Mouse (Mus musculus) c-Kit-negative CD71-positive TER-119-positive erythroid progenitor cells, embryonic 14.5 days (primary cell): ENCODE results near the gene Brinp3.

Source experiments
- DNase-seq: peaks from one replicate; pipeline ENCODE4 v3.0.0-alpha.2; 2013; ENCODE audit warnings: low read depth, low spot score

The Brinp3 gene

DNA sequence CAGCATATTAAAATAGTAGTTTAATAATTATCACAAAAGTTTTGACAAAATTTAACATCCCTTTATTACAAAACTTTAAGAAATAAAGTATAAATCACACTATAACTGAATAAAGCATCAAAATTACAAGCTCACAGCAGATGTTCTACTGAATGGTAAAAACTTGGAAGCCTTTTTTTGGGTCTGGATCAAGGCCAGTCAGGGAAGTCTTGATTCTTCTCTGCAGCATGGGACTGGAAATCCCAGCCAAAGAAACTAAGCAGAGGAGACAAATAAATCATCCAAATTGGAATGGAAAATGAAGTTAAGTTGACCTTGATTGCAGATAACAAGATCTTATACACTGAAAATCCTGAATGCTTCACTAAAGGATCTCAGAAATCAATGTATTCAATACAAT lies 298.3 kb downstream of the Brinp3 start:
- no peak for DNase-seq

GRCm38 (mm10) chr1:146799986-146800553 lies 305.5 kb downstream of the Brinp3 start:
- no peak for DNase-seq

GRCm38 (mm10) chr1:146801821-146802220 lies 307.3 kb downstream of the Brinp3 start:
- DNase-seq = no peak

DNA sequence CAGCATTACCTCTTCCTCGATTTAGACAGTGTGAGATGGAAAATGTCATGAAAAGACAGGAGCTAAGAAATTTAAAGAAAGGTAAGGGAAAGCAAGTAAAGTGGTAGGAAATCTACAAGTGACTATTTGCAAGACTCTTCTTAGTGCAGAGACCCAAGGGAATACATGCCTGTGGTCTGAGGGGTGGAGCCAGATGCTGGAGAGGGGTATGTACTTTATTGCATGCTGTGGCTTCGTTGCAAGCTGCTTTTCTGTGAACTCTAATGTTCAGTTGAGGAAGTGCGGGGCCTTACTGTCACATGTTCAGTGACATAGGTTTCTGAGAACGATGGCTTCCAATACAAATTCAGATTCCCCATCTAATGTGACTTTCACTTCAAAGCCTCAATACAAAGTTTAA lies 313.2 kb downstream of the Brinp3 start:
- no peak for DNase-seq

DNA sequence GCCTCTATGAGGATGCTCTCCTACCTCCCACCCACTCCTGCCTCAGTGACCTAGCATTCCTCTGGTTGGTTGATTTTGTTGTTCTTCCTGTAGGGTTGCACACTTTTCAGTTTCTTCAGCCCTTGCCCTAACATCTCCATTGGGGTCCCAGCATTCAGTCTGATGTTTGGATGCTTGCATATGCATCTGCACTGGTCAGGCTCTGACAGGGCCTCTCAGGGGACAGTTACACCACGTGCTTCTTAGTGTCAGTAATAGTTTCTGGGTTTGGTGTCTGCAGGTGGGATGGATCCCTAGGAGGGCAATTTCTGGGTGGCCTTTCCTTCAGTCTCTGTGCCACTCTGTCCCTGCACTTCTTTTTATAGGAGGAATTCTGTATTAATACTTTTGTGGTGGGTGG lies 339.3 kb downstream of the Brinp3 start:
- DNase-seq = no peak

GRCm38 (mm10) chr1:146844087-146844486 lies 349.5 kb downstream of the Brinp3 start:
- DNase-seq = no peak

- no peak for DNase-seq
Observed at GRCm38 (mm10) chr1:146848892-146849291, 354.3 kb downstream of the Brinp3 start.

DNA sequence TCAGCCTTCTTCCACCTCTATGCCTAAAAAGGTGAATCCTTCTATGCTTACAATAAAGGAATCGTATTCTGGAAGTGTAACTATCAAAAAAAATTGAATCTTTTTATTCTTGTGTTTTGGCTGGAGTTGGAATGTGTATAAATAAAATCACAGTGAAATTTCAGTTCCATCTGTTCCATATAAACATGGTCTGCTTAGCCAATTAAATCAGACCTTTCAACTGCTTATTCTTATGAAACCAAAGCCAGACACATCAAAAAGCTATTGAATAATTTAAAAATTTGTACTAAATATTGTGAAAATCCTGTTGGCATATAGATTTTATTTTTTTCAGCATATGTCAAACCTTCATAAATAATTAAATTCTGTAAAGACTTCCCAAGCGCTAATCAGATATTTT lies 355.6 kb downstream of the Brinp3 start:
- DNase-seq = no peak

DNA sequence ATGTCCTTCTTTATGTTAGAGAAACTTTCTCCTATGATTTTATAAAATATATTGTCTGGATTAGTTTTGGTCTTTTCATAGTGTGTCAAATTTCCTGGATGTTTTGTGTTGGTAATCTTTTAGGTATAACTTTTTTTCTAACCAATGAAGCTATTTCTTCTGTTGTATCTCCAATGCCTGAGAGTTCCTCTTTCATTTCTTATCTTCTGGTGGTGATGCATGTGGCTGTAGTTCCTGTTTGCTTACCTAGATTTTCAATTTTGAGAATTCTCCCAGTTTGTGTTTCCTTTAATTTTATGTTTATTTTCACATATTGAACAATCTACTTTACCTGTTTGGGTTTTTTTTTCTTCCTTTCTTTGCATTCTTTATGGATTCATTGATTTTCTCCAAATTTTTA lies 404.1 kb downstream of the Brinp3 start:
- DNase-seq = no peak

GRCm38 (mm10) chr1:146901691-146902090 lies 407.1 kb downstream of the Brinp3 start:
- DNase-seq = no peak

- DNase-seq = no peak
Observed at GRCm38 (mm10) chr1:146939463-146940389, 445.2 kb downstream of the Brinp3 start.
